Comparison of ENCODE assay signal across 8 mouse cellular contexts in the genomic region with DNA sequence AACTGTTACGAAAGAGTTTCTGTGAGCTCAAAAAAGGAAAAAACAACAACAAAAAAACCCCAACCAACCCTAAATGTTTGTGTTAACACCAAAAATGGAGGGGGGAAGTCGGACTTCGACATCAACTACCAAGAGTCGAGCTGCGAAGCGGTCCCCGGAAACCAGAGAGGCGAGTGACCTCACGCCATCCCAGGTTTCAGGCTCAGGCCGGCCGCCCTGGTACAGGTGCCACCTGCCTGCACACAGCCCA. TPM values are rescaled to one million over a fixed set of nuclear protein-coding genes. Genes with fewer than 3 reads are reported as not detected.
DNase-seq lines count a peak whose midpoint lies in the region; ATAC-seq and TF ChIP-seq lines count a peak whose summit lies in the region.

No protein-coding gene starts in this region.

- ATAC-seq in kidney, postnatal 0 days (replicated peaks; ENCODE audit: low FRiP score, low read depth), result no peak
- no peak for ATAC-seq in hindbrain, postnatal 0 days
- no peak for ATAC-seq in granulocyte monocyte progenitor cell, adult 5-6 weeks (replicated peaks; ENCODE audit: poor library complexity, severe bottlenecking)
- ATAC-seq in megakaryocyte progenitor cell, adult 5-6 weeks (replicated peaks; ENCODE audit: poor library complexity), result no peak

- H3ac ChIP-seq in myocyte (ENCODE audit: control insufficient read depth, insufficient read length), result peak overlapping the region; percentile 99

- H3K27me3 ChIP-seq in kidney, postnatal 0 days (ENCODE audit: insufficient read depth, low read length), result no peaks in the 10 kb centered on the region
- H3K27me3 ChIP-seq in hindbrain, postnatal 0 days (ENCODE audit: insufficient read depth, low read length), result no peaks in the 10 kb centered on the region
- H3K27me3 ChIP-seq in myocyte (ENCODE audit: control insufficient read depth, insufficient read depth, insufficient read length), result no peaks in the 10 kb centered on the region

- no peak for TF ChIP-seq POLR2A in cortical plate, adult 2 months (IDR thresholded peaks at IDR 0.05; ENCODE audit: extremely low read depth, insufficient read depth, low read length)
- no peak for TF ChIP-seq POLR2A in myocyte (IDR thresholded peaks at IDR 0.05; ENCODE audit: insufficient read length, low read depth)

- H3K79me2 ChIP-seq in myocyte (ENCODE audit: control insufficient read depth, insufficient read depth), result peaks cover 50% of the 10 kb centered on the region

- TF ChIP-seq CTCF in kidney, postnatal 0 days (IDR thresholded peaks at IDR 0.05; ENCODE audit: low read depth), result no peak
- no peak for TF ChIP-seq CTCF in cortical plate, adult 2 months (IDR thresholded peaks at IDR 0.05; ENCODE audit: extremely low read depth, insufficient read depth, low read length)
- TF ChIP-seq CTCF in hindbrain, postnatal 0 days (IDR thresholded peaks at IDR 0.05; ENCODE audit: low read depth), result no peak

- H3K9me3 ChIP-seq in kidney, postnatal 0 days (replicated peaks; ENCODE audit: low read length), result no peaks in the 10 kb centered on the region
- no peaks in the 10 kb centered on the region for H3K9me3 ChIP-seq in hindbrain, postnatal 0 days (ENCODE audit: low read length)

- peak overlapping the region; percentile 92 for H3K4me2 ChIP-seq in kidney, postnatal 0 days (ENCODE audit: low read length)
- H3K4me2 ChIP-seq in hindbrain, postnatal 0 days (ENCODE audit: low read depth, low read length), result peak overlapping the region; percentile 90
- peak overlapping the region; percentile 74 for H3K4me2 ChIP-seq in myocyte (ENCODE audit: low read depth)

- WGBS in kidney, postnatal 0 days, result under 1% methylated on average over 11 of the region's 11 CpGs
- WGBS in hindbrain, postnatal 0 days, result under 1% methylated on average over 11 of the region's 11 CpGs

- H3K4me3 ChIP-seq in kidney, postnatal 0 days (replicated peaks; ENCODE audit: low read depth, low read length), result peak overlapping the region; percentile 91
- peak overlapping the region; percentile 75 for H3K4me3 ChIP-seq in cortical plate, adult 2 months (ENCODE audit: insufficient read depth, low read length)
- H3K4me3 ChIP-seq in hindbrain, postnatal 0 days (ENCODE audit: low read length), result peak overlapping the region; percentile 73
- H3K4me3 ChIP-seq in myocyte, result peak overlapping the region; percentile 88

- H3K4me1 ChIP-seq in kidney, postnatal 0 days (replicated peaks; ENCODE audit: insufficient read depth, low read length), result peaks cover 20% of the 10 kb centered on the region; the same call in 1 of the 2 replicates
- H3K4me1 ChIP-seq in cortical plate, adult 2 months (ENCODE audit: control insufficient read depth, insufficient read depth, low read length), result peaks cover 5% of the 10 kb centered on the region
- H3K4me1 ChIP-seq in hindbrain, postnatal 0 days (ENCODE audit: insufficient read depth, low read length), result peaks cover 26% of the 10 kb centered on the region

- peak overlapping the region; percentile 97 for H3K27ac ChIP-seq in kidney, postnatal 0 days
- peak overlapping the region; percentile 99 for H3K27ac ChIP-seq in cortical plate, adult 2 months (ENCODE audit: insufficient read depth, low read length)
- H3K27ac ChIP-seq in hindbrain, postnatal 0 days, result peak overlapping the region; percentile 94

- peak overlapping the region; percentile 91 for H3K9ac ChIP-seq in kidney, postnatal 0 days (ENCODE audit: low read depth, low read length)
- peak overlapping the region; percentile 87 for H3K9ac ChIP-seq in hindbrain, postnatal 0 days (replicated peaks; ENCODE audit: low read length)

- DNase-seq in kidney, postnatal 0 days (ENCODE audit: low spot score), result no peak
- DNase-seq in kidney, adult 18-20 months, result no peak
- no peak for DNase-seq in hindbrain, postnatal 0 days (ENCODE audit: low spot score)
- no peak for DNase-seq in cerebellum, adult 9-11 months

- no peaks in the 10 kb centered on the region for H3K36me3 ChIP-seq in kidney, postnatal 0 days (ENCODE audit: insufficient read depth, low read length)
- no peaks in the 10 kb centered on the region for H3K36me3 ChIP-seq in hindbrain, postnatal 0 days (ENCODE audit: insufficient read depth, low read length)
- no peaks in the 10 kb centered on the region for H3K36me3 ChIP-seq in myocyte (ENCODE audit: control insufficient read depth, insufficient read depth)

TF ChIP-seq in myocyte, 11 proteins besides CTCF, POLR2A, EP300 and RAD21:
- no peak for TF ChIP-seq MYOD1 (IDR thresholded peaks at IDR 0.05; ENCODE audit: control insufficient read depth in 1 of 3, insufficient read length in 2 of 3, low read depth in 2 of 3)
- TF ChIP-seq MAX (IDR thresholded peaks at IDR 0.05; ENCODE audit: low read depth), result no peak
- TF ChIP-seq TCF12 (IDR thresholded peaks at IDR 0.05; ENCODE audit: insufficient read depth, poor library complexity, severe bottlenecking), result no peak
- TF ChIP-seq E2F4 (IDR thresholded peaks at IDR 0.05; ENCODE audit: insufficient read depth), result no peak
- TF ChIP-seq MYOG (IDR thresholded peaks at IDR 0.05; ENCODE audit: control insufficient read depth in 1 of 3, insufficient read depth in 1 of 3, insufficient read length in 2 of 3, low read depth in 2 of 3), result no peak
- TF ChIP-seq SRF (IDR thresholded peaks at IDR 0.05; ENCODE audit: control insufficient read depth, insufficient read length, low read depth), result no peak
- no peak for TF ChIP-seq REST (IDR thresholded peaks at IDR 0.05; ENCODE audit: insufficient read depth, insufficient read length)
- TF ChIP-seq TCF3 (IDR thresholded peaks at IDR 0.05; ENCODE audit: insufficient read length, low read depth), result no peak
- TF ChIP-seq CEBPB (IDR thresholded peaks at IDR 0.05; ENCODE audit: insufficient read depth, poor library complexity, severe bottlenecking), result no peak
- TF ChIP-seq POLR2AphosphoS2 (IDR thresholded peaks at IDR 0.05; ENCODE audit: insufficient read length, low read depth), result no peak
- TF ChIP-seq USF1 (IDR thresholded peaks at IDR 0.05; ENCODE audit: low read depth), result no peak

RNA-seq across cellular contexts. Expression of a gene that starts 1.8 kb away (rescaled TPM):
- 27.5 and 28.8 TPM in 2 replicates for polyA plus RNA-seq in kidney, postnatal 0 days (2015; fragmentation: Nextera tagmentation; extraction: Ambion mirVana)
- 59.6 and 64.2 TPM in 2 replicates for polyA plus RNA-seq in cortical plate, adult 2 months (2012; rRNA removed)
- 30.7 and 34.0 TPM in 2 replicates for total RNA-seq in hindbrain, postnatal 0 days (2014; rRNA removed)
- polyA plus RNA-seq in hindbrain, postnatal 0 days (2015; fragmentation: Nextera tagmentation; extraction: Ambion mirVana), result 26.9 and 28.0 TPM in 2 replicates
- 30.4 TPM for polyA plus RNA-seq in myocyte (2012; fragmentation: generic; extraction: Trizol)
- 39.9 and 51.5 TPM in 2 replicates for total RNA-seq in granulocyte monocyte progenitor cell, adult 5-6 weeks (2014; fragmentation: Nextera tagmentation)
- 11.6 and 24.0 TPM in 2 replicates for total RNA-seq in granulocyte monocyte progenitor cell, adult 5-6 weeks (2017)
- 37.6 and 46.3 TPM in 2 replicates for total RNA-seq in megakaryocyte progenitor cell, adult 5-6 weeks (2015)
- total RNA-seq in megakaryocyte progenitor cell, adult 5-6 weeks (2017), result 16.9 and 24.3 TPM in 2 replicates

RNA-seq across cellular contexts. Expression of a gene that starts 20.3 kb away (rescaled TPM):
- polyA plus RNA-seq in kidney, postnatal 0 days (2015; fragmentation: Nextera tagmentation; extraction: Ambion mirVana), result not detected in 2 replicates
- not detected in 2 replicates for polyA plus RNA-seq in cortical plate, adult 2 months (2012; rRNA removed)
- not detected in 2 replicates for total RNA-seq in hindbrain, postnatal 0 days (2014; rRNA removed)
- polyA plus RNA-seq in hindbrain, postnatal 0 days (2015; fragmentation: Nextera tagmentation; extraction: Ambion mirVana), result not detected in 2 replicates
- 0.17 TPM for polyA plus RNA-seq in myocyte (2012; fragmentation: generic; extraction: Trizol)
- total RNA-seq in granulocyte monocyte progenitor cell, adult 5-6 weeks (2014; fragmentation: Nextera tagmentation), result not detected in 2 replicates
- total RNA-seq in granulocyte monocyte progenitor cell, adult 5-6 weeks (2017), result not detected in 2 replicates
- total RNA-seq in megakaryocyte progenitor cell, adult 5-6 weeks (2015), result not detected in 2 replicates
- not detected in 2 replicates for total RNA-seq in megakaryocyte progenitor cell, adult 5-6 weeks (2017)
